Mouse (Mus musculus) CD4-positive, CD25-positive, alpha-beta regulatory T cell, adult 2 months (primary cell): Measurements from ENCODE around the gene Cryba4.
A peak's percentile ranks its signal among the peaks of the same experiment; 100 is the strongest.

Experiments
- DNase-seq: peaks from one replicate; pipeline ENCODE4 v3.0.0-alpha.2; 2012; ENCODE audit warnings: low read depth, low spot score

Gene Cryba4

DNA sequence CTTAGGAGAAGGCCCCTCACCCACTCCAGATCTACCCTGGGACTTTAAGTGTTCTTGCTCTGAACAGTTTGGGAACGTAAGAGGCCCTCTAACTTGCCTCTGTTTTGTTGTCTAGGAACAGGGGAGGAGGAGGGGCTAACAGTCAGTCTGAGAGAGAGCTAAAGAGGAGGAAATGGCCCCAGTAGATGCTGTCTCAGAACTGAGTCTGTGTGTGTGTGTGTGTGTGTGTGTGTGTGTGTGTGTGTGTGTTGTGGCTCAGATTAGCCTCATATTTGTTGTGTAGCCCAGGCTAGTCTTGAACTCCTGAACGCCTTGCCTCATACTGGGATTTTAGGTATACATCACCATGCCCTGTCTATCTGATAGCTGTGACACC, 34.3 kb upstream of the Cryba4 start:
- DNase-seq: peak; percentile 83

DNA sequence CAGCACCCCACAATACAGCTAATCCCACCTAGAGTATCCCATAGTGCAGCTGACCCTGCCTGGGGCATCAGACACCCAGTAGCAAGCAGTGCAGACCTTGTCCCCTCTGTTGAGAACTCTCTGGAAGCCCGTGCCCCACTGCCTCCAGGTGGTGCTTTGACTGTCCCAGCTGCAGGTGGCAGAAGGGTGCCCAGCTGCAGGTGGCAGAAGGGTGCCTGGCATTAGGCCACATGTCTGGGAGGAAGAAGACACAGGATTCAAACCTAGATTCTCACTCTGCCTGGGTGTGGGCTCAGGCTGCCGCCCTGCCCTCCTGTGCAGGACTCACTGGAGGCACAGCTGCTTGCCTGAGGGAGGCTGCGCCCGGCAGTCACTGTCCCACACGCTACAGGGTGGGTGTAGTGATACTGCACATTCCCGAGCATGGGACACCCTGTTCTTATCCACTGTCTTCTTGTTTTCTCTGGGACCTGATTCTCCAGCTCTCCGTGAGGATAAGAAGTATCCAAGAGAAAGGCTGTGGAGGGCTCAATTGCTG, 33.3 kb upstream of the Cryba4 start:
- DNase-seq: no peak

DNA sequence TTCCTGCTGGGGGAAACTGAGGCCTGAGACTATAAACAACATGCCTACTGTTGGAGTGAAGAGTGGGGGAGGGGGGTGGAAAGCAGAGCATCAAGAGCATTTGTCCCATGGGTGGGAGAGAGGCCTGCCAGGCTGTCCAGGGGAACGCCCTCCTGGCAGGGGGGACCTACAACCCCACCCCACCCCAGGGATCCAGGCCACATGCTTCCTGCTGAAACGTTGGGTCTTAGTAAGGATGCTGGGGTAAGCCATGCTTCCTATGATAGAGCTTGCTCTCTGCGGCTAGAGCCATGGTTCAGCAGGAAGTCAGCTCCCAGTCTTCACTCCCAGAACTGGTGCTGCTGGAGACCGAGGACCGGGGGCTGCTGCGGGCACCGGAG, 31.9 kb upstream of the Cryba4 start:
- DNase-seq: no peak

DNA sequence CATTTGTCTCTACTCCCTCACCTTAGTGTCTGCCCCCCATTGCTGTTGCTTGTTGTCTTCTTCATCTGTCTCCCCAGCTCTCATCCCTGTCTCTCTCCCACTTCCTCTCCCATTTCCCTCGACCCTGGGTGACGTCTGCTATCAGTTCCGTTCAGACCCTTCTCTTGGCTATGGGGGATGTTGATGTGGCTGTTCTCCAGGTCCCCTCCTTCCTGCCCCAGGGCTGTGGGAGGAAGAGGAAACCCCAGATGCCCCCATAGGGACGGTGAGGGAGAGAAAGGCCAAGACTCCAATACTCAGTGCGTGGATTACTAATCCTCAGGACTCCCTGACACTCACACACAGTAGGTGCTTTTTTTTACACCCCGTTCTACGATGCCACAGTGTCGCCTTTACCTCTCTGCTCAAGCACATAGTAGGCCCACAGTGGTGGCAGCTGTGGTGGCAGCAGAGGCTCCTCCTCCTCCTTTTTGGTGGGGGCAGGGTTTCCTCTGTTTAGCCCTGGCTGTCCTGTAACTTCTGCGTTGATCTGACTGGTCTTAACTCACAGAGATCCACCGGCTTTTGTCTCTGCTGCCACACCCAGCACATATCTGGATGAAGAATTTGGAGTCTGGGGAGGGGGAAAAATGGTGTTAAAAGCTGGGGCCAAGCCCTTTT, 31.4 kb upstream of the Cryba4 start:
- DNase-seq: no peak

DNA sequence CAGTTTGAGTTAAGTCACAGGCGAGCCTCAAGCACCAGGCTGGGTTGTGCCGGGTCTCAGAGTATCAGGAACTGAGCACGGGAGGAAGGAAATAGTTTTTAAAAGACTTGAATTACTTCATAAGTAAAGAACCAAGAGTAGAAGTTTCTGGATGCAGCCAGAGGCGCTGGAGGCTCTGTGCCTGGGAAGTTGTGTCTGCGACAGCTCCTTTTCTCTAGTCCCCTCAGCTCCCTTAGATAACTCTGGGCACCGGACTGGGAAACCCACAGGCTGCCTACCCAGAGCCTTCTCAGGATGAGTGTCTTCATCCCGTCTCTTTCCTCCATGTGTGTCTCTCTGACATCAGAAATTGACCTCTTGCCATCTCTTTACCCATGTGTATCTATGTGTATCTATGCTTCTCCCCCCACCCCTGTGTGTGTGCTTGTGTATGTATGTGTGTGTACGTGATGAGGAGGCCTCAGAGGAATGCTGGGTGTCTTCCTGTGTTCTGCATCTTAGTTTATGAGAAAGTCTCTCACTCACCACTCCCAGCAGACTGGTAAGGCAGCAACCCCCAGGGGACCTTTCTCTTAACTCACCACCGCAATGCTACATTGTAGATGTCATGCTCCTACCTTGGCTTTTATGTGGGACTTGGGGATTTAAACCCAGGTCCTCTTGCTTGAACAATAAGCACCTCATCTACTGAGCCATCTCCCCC, 30.6 kb upstream of the Cryba4 start:
- no peak for DNase-seq

DNA sequence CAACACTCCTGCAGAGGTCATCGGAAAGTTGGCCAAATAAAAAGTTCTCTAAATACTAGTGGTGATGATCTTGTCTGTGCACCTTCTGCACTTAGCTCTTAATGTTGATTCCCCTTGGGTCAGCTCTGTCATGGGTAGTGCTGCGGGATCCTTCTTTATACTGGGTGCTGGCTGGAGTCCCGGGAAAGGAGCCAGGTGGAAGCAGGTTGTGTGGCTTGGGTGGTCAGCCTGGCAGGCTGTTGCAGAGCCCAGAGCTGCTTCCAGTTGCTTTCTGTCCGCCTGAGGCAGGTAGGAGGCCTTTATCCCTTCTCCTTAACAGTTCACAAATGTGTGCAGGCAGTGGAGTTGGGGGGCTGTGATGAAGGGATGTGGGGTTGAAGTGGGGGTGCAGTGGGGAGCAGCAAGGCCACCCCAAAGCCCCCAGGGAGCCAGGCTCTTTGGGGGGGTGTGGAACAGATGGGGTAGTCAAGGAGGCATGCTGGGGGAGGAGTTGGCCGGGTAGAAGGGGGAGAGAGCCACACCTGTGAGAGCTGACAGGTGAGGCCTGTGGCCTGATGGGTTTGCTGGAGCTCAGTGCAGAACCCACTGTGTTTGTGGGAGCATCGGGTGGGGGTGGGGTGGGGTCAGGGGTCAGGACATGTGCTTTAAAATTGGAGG, 29.9 kb upstream of the Cryba4 start:
- no peak for DNase-seq

DNA sequence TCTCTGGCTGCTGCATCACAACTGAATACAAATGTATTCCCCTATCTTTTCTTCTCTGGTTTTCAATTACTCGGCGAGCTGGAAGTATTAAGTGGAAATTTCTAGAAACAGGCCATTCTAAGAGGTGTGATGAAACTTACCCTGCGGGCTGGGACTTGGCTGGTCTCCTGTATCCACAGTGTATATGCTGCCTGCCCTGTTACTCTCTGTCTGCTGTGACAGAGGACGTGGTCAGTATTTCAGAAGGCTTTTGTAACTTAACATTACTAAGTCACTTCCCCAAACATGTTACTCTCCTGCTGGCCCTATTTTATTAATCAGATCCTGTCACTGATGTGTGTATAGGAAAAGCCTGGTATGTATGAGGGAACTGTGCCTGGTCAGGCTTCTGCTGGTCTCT, 29.4 kb upstream of the Cryba4 start:
- no peak for DNase-seq

DNA sequence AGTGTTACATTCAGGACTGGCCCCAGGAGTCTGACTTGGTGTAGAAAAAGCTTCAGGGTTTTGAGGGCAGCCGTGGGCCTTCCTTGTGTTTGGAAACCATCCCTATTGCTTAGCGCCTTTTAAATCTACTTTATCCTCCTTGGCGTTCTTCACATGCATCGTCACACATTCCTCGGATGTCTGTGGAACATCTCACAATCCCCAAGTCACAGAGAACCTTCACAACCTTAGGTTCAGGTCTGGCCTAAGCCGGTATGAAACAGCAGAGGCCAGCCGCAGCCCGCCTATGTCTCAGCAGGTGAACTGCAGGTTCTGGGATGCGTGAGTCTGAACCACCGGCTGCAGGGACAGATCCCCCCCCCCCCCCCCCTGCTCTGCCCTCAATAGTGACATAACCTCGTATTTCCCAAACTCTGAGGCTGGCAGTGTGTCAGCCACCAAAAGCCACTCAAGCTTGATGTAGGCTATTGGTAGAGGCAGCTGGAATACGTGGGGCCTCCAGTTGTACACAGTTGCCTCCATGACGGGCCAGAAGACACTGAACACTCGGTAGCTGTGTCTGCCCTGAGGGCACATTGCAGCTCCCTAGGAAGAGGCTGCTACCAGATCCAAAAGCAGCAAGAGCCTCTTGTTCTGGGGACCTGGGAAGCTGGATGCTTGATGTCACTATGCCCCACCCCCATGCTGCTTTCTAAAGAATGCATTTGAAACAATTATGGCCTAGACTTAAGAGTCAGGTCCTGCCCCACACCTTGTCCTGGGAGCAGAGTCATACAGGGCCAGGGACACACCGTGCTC, 28.7 kb upstream of the Cryba4 start:
- no peak for DNase-seq

DNA sequence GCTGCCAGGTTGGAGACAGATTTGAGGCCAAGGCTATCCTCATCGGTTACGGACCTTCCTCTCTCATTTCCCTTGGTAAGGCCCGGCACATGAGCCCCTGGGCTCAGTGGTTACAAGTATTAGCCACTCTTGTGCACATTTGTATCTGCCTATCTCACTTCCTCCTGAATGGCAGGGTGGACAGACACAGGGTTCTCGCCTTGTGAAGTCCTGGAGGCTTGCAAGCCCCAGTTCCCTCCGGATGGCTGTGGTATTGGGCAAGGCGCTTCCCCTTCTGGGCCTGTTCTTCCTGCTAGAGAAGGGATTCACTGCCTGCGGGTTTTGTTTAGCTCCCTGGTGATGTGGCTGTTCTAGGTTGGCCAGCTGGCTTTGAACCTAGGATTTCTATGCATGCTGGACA, 27.8 kb upstream of the Cryba4 start:
- DNase-seq: no peak

DNA sequence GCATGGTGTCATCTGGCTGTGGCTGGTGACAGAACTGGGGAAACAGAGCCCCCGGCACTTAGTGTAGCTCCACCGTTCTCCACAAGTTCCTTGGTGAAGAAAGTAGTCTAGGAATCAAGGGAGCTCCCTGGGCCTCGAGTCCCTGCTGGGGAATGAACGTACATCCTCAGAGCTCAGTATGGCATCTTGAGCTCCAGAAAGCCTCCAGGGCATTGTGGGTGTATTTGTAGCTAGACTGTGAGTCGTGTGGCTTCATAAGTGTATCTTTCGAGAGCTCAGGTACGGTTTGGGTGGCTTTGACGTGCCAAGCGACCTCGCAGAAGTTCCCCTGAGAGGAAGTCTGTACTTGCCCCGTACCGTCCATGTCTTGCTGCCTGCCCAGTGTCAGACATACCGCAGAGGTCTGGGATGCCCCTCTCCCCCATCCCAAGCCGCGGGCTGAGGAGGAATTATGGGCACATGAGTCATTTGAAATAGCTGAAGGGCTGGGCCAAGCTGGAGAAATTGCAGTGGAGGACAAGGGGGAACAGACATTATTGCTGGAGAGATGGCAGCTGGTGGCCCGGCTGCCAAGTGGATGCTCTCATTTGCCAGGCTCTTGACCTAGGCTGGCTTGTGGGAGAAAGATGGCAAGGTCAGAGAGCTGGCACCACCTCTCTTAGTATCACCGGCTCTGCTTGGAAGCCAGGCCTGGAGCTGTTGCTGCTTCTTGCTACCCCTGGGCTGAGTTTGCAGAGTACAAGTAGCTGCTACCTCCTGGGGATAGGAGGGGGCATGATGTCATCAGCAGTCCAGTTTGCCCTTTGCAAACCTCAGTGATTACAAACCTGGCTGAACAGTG, 27.1 kb upstream of the Cryba4 start:
- no peak for DNase-seq

DNA sequence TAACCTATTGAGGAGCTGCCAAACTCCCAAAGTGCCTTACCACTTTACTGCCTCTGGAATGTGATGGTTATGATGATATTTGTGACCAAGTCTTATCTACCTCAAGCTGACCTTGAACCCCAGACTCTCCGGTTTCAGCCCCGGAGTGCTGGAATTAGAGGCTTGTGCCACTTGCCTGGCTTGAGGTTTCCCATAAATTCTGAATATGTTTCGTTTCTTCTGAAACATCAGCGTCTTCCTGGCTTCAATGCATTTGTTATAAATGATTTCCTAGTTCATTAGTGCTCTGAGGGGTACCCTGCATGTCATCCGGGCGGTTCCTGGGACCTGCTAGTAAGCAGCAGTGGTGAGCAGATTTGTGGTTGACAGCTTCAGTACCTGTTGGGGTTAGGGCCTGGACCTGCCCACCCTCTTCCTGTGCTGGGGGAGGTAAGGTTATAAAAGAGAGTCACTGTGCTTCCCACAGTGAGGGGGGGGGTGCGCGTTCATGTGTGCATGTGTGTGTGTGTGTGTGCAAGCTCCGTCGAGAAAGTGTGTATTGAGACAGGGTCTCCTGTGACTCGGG, 25.7 kb upstream of the Cryba4 start:
- DNase-seq: peak; percentile 56

DNA sequence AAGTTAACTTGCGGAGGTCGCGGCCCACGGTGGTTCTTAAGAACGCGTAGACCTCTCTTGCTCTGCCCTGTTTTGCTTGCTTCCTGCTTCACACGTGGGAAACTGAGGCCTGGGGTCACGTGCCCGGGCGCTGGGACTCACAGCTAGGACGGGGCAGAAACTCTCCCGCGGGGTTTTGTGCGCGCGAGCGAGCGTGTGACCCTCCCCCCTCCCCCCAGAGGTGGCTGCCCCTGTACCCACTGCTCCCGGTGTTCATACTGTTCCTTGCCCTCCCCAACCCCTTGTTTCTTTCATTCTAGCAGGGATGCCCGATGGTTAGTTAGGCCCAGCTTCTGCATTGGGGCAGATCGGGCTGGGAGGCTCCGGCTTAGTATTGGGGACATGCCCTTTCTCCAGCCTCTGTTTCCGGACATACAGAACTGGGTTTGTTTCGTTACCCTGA, 24.6 kb upstream of the Cryba4 start:
- DNase-seq: no peak

DNA sequence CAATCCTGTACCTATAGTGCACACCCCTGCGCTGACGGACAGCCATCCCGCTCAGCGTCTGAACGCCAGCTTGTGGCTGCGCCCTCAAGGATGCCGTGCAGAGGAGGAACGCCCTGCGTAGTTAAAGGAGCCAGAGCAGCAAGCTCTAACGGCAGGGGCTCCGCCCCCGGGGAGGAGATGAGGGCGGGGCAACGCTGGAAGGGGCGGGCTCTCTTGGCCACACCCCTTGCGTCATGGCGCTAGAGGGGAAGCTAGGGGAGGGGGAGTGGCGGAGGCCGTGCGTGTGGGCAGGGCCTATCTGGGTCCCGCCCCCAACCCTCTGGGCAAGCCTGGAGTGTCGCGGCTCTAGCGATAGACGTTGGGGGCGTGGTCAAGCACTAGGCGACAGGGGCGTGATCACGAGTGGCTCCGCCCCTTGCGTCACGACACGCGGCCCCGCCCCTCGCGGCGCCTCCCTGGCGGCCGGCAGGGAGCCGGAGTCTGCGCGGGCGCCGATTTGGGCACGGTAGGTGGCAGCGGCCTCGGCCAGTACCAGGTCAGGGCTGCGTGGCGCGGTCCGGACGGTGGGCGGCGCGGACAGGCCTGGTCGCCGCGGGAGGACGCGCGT, 24.1 kb upstream of the Cryba4 start, which contains the start of gene Tpst2:
Tpst2 (plus strand) TSS at position 425 of the 607 bp plus-strand sequence.
- DNase-seq: peak; percentile 100

DNA sequence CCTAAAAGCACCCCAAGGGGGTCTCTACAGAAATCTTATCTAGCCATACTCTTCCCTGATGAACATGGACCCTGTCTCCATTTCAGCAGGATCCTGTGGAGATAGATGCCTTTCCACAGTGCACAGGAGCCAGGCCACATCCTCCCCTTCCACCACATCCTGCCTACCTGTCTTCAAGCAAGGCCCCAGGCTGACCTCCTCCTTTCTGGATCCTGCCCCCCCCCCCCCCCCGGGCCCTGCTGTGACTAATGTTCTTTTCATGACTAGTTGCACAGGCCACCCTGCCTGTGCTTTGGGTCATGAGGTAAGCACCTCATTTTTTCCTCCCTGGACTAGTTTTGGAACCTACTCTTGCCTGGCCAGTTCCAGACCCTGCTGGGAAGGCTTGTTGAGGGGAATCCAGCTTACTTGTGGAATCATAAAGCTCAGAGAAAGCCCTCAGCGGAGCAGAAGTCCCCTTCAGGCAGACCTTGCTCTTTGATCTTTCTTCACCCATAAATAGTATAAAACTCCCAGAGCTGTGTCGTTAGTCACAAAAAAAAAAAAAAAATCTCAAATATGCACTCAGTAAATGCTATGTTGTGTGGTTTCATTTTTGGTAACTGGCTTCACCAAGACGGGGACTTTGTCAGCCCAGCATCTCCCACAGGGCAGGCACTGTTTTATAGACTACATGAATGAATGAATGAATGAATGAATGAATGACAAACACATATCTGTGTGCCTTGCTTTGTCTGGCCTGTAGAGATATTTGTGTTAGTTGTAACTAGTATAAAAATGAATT, 22.9 kb upstream of the Cryba4 start:
- peak; percentile 74 for DNase-seq

DNA sequence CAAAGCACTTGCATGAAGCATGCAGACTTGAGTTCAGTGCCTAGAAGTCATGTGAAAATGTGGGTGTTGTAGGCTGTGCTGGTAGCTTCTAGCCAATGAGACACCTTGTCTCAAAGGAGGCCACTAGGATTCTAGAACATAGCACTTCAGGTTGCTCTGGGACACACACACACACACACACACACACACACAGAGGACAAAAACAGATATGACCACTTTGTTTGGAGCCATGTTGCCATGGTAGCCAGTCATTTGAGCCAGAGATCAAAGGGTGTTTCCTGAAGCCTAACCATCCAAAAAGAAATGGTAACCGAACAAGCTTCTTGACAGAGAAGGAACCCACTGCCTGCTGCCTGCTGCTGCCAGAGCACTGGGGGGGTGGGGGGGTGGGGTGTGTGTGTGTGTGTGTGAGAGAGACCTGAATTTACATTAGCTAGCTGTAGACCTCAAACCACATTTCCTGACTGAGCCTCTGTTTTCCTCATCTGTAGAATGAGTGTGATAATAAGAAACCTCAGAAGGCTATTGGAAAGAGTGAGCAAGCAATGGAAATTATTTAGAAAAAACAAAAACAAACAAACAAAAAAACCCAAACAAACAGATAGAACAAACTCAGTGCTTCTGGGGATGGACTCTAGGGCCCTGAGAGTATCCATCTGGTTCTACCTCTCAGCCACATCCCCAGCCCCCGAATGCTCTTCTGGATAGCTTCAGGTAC, 21.6 kb upstream of the Cryba4 start:
- peak; percentile 88 for DNase-seq

DNA sequence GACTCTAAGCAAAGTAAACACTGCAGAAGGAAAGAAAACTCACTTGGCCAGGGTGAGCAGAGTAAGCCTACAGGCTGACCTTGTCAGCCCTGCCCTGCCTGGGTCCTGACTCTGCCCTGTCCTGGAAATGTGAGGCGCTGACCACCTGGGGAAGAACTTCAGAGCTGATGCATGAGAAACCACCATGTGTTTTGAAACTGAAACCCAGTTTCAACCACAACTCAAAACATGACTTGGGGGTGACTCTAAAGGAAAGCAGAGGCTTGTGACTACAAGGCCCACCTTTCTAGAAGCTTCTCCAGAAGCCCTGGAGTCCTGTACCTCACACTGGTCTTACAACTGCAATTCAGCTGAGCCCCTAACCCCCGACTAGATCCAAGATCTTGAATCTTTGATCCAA, 20.6 kb upstream of the Cryba4 start:
- peak; percentile 68 for DNase-seq

DNA sequence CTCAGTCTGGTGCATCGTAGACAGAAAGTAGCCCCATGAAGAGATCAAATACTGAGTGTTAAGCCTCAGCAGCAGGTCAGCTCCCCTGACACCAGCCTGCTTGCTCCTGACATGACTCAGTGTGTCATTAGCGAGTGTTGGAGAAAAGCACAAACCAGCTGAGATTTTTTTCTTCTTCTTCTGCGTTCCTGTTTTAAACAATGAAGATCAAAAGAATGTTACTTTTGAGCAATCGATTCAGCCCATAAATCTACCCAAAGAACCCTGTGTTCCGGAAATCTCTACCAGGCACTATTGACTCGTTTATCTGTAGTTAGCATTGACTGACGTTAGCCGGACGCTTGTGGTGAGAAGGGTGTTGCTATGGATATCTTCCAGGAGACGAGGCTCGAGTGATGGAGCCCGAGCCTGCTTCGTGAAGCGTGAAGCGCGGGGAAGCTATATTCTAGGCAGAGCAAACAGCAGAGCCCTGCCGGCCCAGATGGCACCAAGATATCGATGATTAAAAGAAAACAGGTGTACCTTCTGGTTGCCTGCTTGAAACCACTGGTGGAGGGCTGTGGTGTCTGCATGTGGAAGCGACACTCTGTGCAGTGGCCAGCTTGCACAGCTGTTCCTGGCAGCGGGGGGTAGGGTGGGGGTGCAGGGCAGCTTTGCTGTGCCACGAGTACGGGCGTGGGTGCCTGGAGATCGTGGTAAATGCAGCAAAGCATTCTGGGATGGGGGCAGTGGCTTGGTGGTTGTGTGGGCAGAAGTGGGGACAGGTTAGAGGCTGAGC, 18.6 kb upstream of the Cryba4 start:
- DNase-seq: peak; percentile 76
